Mouse (Mus musculus) neutrophil, adult 83 days (primary cell): ENCODE data around the gene Rtn3. TPM values are rescaled to one million over a fixed set of nuclear protein-coding genes. Genes with fewer than 3 reads are reported as not detected.

Experiments
- total RNA-seq, 2 experiments: library from RNA; stranded (reverse); gene quantifications; one replicate each; pipeline ENCODE4 v1.2.4; 2023

Rtn3 gene
- total RNA-seq = 100 to 1,000 TPM; 145 to 149 TPM

GRCm38 (mm10) chr19:7482599-7483511 lies at the start of gene Rtn3:
TSS of gene Rtn3 (minus strand) at chr19:7483281.

DNA sequence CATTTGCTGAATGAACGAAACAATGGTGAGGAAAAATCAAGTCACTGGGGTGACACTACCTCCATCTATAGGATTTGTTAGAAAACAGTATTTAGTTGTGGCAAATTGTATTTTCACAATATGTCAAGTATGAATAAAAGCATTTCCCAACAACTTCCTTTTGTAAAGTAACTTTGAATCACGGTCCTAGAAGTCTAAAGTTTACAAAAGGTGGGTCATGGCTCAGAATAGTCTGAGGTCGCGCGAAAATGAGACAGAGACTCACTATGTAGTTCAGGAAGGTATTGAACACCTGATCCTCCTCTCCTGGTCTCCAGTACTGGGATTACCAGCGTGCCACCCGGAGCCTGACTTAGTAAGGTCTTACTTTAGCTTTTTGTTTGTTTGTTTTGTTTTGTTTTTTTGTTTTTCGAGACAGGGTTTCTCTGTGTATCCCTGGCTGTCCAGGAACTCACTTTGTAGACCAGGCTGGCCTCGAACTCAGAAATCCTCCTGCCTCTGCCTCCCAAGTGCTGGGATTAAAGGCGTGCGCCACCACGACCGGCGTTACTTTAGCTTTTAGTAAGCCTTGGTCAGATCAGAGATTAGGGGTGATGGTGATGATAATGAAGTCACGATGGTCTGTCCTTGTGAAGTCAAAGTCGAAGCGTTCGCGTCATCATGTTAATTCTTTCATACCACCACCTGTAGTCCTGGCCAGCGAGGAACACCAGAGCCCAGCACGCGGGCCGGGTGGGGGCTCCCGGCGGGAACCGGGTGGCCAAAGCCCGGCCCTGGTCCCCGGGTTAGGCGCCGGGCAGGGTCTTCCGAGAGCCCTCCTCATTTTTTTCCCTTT lies 10.5 kb upstream of the Rtn3 start, which contains the start of gene Atl3:
Gene Atl3, plus strand, starts transcription at position 689 of the 835 bp plus-strand sequence.

GRCm38 (mm10) chr19:7416834-7417735 lies 66.0 kb downstream of the Rtn3 start, which contains the start of gene 2700081O15Rik:
TSS of gene 2700081O15Rik (plus strand) at chr19:7417625.

DNA sequence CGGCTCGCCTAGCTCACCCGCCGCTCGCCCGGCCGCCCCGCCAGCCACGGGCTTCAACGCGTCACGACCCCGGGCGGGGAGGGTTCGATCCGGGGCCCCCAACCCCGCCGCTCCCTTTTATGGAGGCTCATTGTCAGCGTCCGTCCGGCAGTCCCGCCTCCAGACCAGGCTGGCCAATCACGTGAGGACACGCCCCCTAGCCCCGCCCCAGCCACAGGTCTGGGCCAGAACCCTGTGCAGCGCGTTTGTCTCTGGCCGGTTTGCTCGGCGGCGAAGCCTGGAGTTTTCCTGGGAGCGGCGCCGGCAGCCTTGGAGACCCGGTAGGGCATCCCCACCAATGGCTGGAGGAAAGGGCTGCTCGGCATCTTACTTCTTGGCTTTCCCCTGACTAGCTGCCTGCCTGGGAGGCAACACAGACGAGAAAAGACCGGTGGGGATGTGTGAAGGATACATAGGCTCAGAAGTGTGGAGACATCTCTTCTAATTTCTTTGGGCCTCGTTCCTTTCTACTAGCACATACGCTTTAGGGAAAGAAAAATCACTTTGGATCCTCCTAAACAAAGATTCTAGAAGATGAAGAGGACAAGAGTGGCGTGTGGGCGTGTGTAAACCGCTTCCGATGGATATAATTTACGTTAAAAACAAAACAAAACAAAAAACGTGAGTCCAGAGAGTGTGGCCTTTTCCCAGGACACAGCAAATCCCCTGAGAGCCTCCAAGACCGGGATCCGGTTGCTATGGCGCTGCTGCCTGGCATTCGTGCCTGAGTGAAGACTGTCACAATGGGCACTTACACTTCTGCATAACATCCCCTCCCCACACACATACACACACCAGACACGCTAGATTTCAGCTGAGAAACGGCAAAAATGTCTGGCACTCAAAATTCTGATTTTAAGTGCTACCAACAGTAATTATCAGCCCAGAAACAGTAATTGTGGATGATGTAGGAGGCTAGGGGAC lies 99.9 kb downstream of the Rtn3 start, which contains the start of gene Spindoc:
Gene Spindoc, minus strand, starts transcription at position 92 of the 963 bp plus-strand sequence.

Other genes starting within 250 kb of the Rtn3 start
- gene Naa40, start 242.1 kb downstream of the Rtn3 start, total RNA-seq = 10 to 100 TPM; 24.4 to 25.9 TPM
- gene Rcor2, start 216.0 kb downstream of the Rtn3 start, total RNA-seq = under 1 TPM; 0.73 to 0.85 TPM
- 100 to 1,000 TPM; 161 to 187 TPM for gene Mark2, start 141.4 kb downstream of the Rtn3 start, total RNA-seq
- 10 to 100 TPM in 1 of 2 experiments, 1 to 10 TPM in 1; 9.8 to 12.1 TPM for gene Spindoc, start 100.3 kb downstream of the Rtn3 start, total RNA-seq
- gene 2700081O15Rik, start 65.7 kb downstream of the Rtn3 start, total RNA-seq = 1 to 10 TPM; 2.4 to 2.7 TPM
- 10 to 100 TPM; 30.5 to 33.9 TPM for gene Atl3, start 10.8 kb upstream of the Rtn3 start, total RNA-seq
- gene Pla2g16, start 74.2 kb upstream of the Rtn3 start, total RNA-seq = 1 to 10 TPM; 4.9 to 7.1 TPM
- gene Lgals12, start 123.9 kb upstream of the Rtn3 start, total RNA-seq = not detected
- gene Hrasls5, start 129.3 kb upstream of the Rtn3 start, total RNA-seq = not detected
- not detected for gene Slc22a19, start 228.0 kb upstream of the Rtn3 start, total RNA-seq